Mouse (Mus musculus) midbrain, embryonic 16.5 days (tissue): ENCODE data around the gene Aicda. TPM values are rescaled to one million over a fixed set of nuclear protein-coding genes. Genes with fewer than 3 reads are reported as not detected.
"Not testable (repeated sequence)": the region's sequence is repeated elsewhere in the genome, so short reads cannot be mapped to it uniquely, and the experiment has no call there.

Experiments used
- ATAC-seq: fragments of 200-750 bp; cut with Nextera tagmentation; 2 replicates; pipeline ENCODE4 v1.8.0; 2017; ENCODE audit warnings: moderate TSS enrichment
- H3K27ac ChIP-seq: fragments of 300-500 bp; sonication (generic); 2 replicates; pipeline ENCODE4 v1.5.1; 2014; ENCODE audit warnings: mild to moderate bottlenecking, low read length, mixed read lengths
- H3K27me3 ChIP-seq: fragments of 300-500 bp; sonication (generic); 2 replicates; pipeline ENCODE4 v1.6.1; 2014; ENCODE audit warnings: low read depth, low read length, mixed read lengths; ENCODE audit not compliant: control insufficient read depth, insufficient read depth
- H3K36me3 ChIP-seq: fragments of 300-500 bp; sonication (generic); 2 replicates; pipeline ENCODE4 v1.6.1; 2014; ENCODE audit warnings: mild to moderate bottlenecking, low read length, moderate library complexity, mixed read lengths; ENCODE audit not compliant: control insufficient read depth, insufficient read depth
- H3K4me1 ChIP-seq: fragments of 300-500 bp; sonication (generic); 2 replicates; pipeline ENCODE4 v1.6.1; 2014; ENCODE audit warnings: mild to moderate bottlenecking, low read length, mixed read lengths; ENCODE audit not compliant: control insufficient read depth, insufficient read depth
- H3K4me2 ChIP-seq: fragments of 300-500 bp; sonication (generic); 2 replicates; pipeline ENCODE4 v1.6.1; 2014; ENCODE audit warnings: mild to moderate bottlenecking, low read length, mixed read lengths
- H3K4me3 ChIP-seq: fragments of 300-500 bp; sonication (generic); 2 replicates; pipeline ENCODE4 v1.5.1; 2014; ENCODE audit warnings: low read depth, mild to moderate bottlenecking, low read length, moderate library complexity, mixed read lengths
- H3K9ac ChIP-seq: fragments of 300-500 bp; sonication (generic); 2 replicates; pipeline ENCODE4 v1.6.1; 2014; ENCODE audit warnings: low read depth, low read length, mixed read lengths
- H3K9me3 ChIP-seq: fragments of 300-500 bp; sonication (generic); replicated peaks from 2 replicates; pipeline ENCODE4 v1.6.1; 2014; ENCODE audit warnings: mild to moderate bottlenecking, low read length, mixed read lengths; ENCODE audit not compliant: control insufficient read depth, poor library complexity, severe bottlenecking
- WGBS: fragments of 180-500 bp; shearing (Covaris S2); extraction: QIAGEN DNeasy Blood & Tissue Kit; methylation state at CpG from one replicate; pipeline ENCODE4 v1.1.7; 2014; 5-methylcytosine and 5-hydroxymethylcytosine counted together
- polyA plus RNA-seq: library from polyadenylated mRNA; unstranded; fragments of >200 nt; fragmentation: Nextera tagmentation; extraction: Ambion mirVana; gene quantifications from 2 replicates; pipeline ENCODE4 v1.2.1, GENCODE M21; 2015

Gene Aicda
- 0.24 and 0.31 TPM in 2 replicates for polyA plus RNA-seq

- H3K9me3 ChIP-seq: no peaks in the 10 kb centered on the region
- no peaks in the 10 kb centered on the region; the same call in 1 of the 2 replicates for H3K4me1 ChIP-seq
- H3K36me3 ChIP-seq: no peaks in the 10 kb centered on the region
- WGBS: 58% methylated on average over 9 of the region's 9 CpGs
- ATAC-seq: no peak
- H3K9ac ChIP-seq: no peak within 1 kb of the TSS
- no peak within 1 kb of the TSS for H3K4me2 ChIP-seq
- H3K27ac ChIP-seq: no peak within 1 kb of the TSS
- no peak within 1 kb of the TSS for H3K4me3 ChIP-seq
- no peaks in the 10 kb centered on the region for H3K27me3 ChIP-seq
Observed at GRCm38 (mm10) chr6:122553606-122554005, at the start of gene Aicda. TSS of gene Aicda (plus strand) at chr6:122553801.

DNA sequence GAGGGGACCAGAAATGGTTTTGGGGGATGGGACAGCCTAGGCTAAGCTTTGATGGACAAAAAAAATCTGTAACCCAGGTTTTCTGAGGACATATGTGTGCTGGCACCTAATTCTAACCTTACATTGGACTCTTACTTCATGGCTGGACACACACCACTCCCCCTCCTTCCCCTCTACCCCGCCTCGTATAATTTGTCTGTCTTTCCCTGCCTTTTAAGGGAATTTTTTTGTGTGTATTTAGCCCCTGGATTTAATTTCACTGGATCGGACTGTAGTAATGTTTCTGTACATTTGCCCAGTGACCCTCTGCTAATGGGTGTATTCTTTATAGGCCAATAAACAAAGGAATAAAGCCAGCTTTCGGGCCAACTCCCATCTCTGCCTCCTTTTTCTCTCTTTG lies 48.6 kb upstream of the Aicda start:
- Histone ChIP-seq H3K27ac (no peak overlapping the region), H3K36me3 (no peaks in the 10 kb centered on the region), H3K27me3 (no peaks in the 10 kb centered on the region), H3K4me3 (no peak overlapping the region), H3K4me2 (no peak overlapping the region), H3K9ac (no peak overlapping the region), H3K9me3 (no peaks in the 10 kb centered on the region), H3K4me1 (no peaks in the 10 kb centered on the region)
- WGBS: 68% methylated on average over 4 of the region's 4 CpGs
- ATAC-seq: no peak

- H3K36me3 ChIP-seq: no peaks in the 10 kb centered on the region
- H3K27me3 ChIP-seq: no peaks in the 10 kb centered on the region
- WGBS: 95% methylated on average over 3 of the region's 3 CpGs
- H3K4me1 ChIP-seq: no peaks in the 10 kb centered on the region
- no peak within 1 kb of the TSS for H3K27ac ChIP-seq
- H3K9ac ChIP-seq: no peak within 1 kb of the TSS
- no peak for ATAC-seq
- no peaks in the 10 kb centered on the region for H3K9me3 ChIP-seq
- H3K4me2 ChIP-seq: no peak within 1 kb of the TSS
- no peak within 1 kb of the TSS for H3K4me3 ChIP-seq
Observed at GRCm38 (mm10) chr6:122505545-122505944, 48.1 kb upstream of the Aicda start, which contains the start of gene Mfap5. TSS of gene Mfap5 (plus strand) at chr6:122505845.

DNA sequence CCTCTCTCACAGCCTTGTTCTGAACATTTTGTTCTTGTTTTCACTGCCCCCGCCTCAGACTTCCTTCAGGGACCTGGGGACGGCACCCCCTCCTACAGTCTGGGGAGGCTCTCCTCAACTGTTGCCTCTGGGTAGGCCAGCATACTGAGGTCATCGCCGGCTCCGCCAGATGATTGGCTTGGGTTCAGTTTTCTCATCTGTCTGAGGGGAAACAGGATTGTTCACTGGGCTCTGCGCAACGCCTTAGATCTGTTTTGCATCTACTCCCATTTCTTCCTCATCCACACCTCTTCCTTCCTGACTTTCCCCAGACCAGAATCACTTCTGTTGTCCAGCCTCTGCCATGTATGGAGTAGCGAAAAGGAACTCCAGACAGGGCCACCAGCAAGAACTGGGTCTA lies 45.1 kb upstream of the Aicda start:
- no peaks in the 10 kb centered on the region for H3K36me3 ChIP-seq
- H3K4me3 ChIP-seq: no peak overlapping the region
- no peak overlapping the region for H3K9ac ChIP-seq
- no peak overlapping the region for H3K4me2 ChIP-seq
- no peak for ATAC-seq
- H3K27ac ChIP-seq: no peak overlapping the region
- H3K27me3 ChIP-seq: no peaks in the 10 kb centered on the region
- WGBS: 93% methylated on average over 8 of the region's 8 CpGs
- H3K4me1 ChIP-seq: no peaks in the 10 kb centered on the region
- H3K9me3 ChIP-seq: no peaks in the 10 kb centered on the region

- Histone ChIP-seq H3K36me3 (no peaks in the 10 kb centered on the region), H3K27ac (no peak overlapping the region), H3K4me1 (no peaks in the 10 kb centered on the region), H3K4me2 (no peak overlapping the region), H3K9me3 (no peaks in the 10 kb centered on the region), H3K27me3 (no peaks in the 10 kb centered on the region), H3K4me3 (no peak overlapping the region), H3K9ac (no peak overlapping the region)
- WGBS: 64% methylated on average over 12 of the region's 12 CpGs
- ATAC-seq: no peak
Observed at GRCm38 (mm10) chr6:122512914-122513878, 40.4 kb upstream of the Aicda start.

DNA sequence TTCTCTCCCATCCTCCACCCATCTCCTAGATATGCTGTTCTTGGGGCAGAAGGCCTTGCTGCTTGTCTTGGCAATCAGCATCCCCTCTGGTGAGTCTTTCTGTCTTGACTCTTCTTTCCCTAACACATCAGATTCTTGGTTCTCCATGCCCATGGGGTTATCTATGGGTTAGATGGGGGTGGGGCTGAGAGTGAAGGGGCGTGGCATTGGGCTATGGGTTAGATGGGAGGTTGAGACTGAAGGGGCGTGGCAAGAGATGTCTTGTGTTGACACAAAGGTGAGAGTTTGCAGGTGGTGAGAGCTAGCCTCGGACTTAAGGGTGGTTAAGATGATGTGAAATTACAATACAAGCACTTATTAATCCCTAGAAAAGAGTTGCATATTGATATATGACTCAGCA lies 39.3 kb upstream of the Aicda start:
- Histone ChIP-seq H3K4me3 (no peak overlapping the region), H3K4me2 (no peak overlapping the region), H3K9ac (no peak overlapping the region), H3K27ac (no peak overlapping the region), H3K36me3 (no peaks in the 10 kb centered on the region), H3K9me3 (no peaks in the 10 kb centered on the region), H3K27me3 (no peaks in the 10 kb centered on the region), H3K4me1 (no peaks in the 10 kb centered on the region)
- 85% methylated on average over 3 of the region's 3 CpGs for WGBS
- ATAC-seq: no peak

DNA sequence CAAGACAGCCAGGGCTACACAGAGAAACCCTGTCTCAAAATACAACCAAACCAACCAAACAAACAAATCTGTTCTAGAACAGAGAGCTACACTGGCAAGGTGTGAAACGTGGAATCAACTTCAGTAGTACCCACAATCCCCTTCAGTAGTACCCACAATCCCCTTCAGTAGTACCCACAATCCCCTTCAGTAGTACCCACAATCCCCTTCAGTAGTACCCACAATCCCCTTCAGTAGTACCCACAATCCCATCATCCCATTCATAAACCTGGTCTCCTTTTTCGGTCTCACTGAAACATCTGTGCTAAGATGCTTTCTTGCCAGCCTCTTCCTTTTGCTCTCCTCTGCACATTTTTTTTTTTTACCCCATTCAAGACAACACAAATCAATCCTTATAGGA lies 37.8 kb upstream of the Aicda start:
- not testable (repeated sequence) for H3K9ac ChIP-seq, H3K27ac ChIP-seq, H3K4me1 ChIP-seq, H3K27me3 ChIP-seq, H3K36me3 ChIP-seq, ATAC-seq, H3K4me3 ChIP-seq, H3K9me3 ChIP-seq, H3K4me2 ChIP-seq
- 96% methylated on average over 2 of the region's 2 CpGs for WGBS

- Histone ChIP-seq H3K27ac (no peak overlapping the region), H3K9ac (no peak overlapping the region), H3K9me3 (no peaks in the 10 kb centered on the region), H3K4me3 (no peak overlapping the region), H3K27me3 (no peaks in the 10 kb centered on the region), H3K36me3 (no peaks in the 10 kb centered on the region), H3K4me2 (no peak overlapping the region), H3K4me1 (no peaks in the 10 kb centered on the region)
- ATAC-seq: no peak
- 92% methylated on average over 1 of the region's 1 CpGs for WGBS
Observed at GRCm38 (mm10) chr6:122517668-122518067, 35.9 kb upstream of the Aicda start.

DNA sequence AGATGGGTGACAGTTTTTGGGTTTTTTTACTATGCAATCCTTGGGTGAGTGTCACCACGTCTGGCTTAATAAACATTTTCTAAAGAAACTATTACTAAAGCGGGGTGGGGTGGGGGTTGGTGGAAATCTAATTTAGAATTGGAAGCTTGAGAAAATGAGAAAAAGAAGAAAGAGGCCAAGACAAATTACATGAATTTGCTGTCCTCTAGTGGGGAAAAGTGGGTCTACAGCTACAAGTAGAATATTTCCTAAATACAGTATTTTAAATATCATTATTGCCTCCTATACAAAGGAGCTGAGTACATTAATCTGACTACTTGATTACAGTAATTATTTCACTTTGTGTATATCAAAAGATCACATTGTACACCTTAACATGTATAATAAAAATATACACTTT lies 34.2 kb upstream of the Aicda start:
- Histone ChIP-seq H3K9ac (no peak overlapping the region), H3K27me3 (no peaks in the 10 kb centered on the region), H3K36me3 (no peaks in the 10 kb centered on the region), H3K4me2 (no peak overlapping the region), H3K27ac (no peak overlapping the region), H3K9me3 (no peaks in the 10 kb centered on the region), H3K4me3 (no peak overlapping the region), H3K4me1 (no peaks in the 10 kb centered on the region)
- no peak for ATAC-seq
- 35% methylated on average over 2 of the region's 2 CpGs for WGBS
